Mouse (Mus musculus) hindbrain, embryonic 15.5 days (tissue): ENCODE measurements around the gene Kcng1. TPM values are rescaled to one million over a fixed set of nuclear protein-coding genes. Genes with fewer than 3 reads are reported as not detected.

Experiments used
- ATAC-seq: fragments of 200-750 bp; cut with Nextera tagmentation; 2 replicates; pipeline ENCODE4 v1.8.0; 2017; ENCODE audit warnings: low read depth, moderate number of reproducible peaks, moderate TSS enrichment; ENCODE audit not compliant: low FRiP score
- H3K27ac ChIP-seq: fragments of 300-500 bp; sonication (generic); replicated peaks from 2 replicates; pipeline ENCODE4 v1.5.1; 2015; ENCODE audit warnings: mild to moderate bottlenecking, inconsistent platforms
- H3K27me3 ChIP-seq: fragments of 300-500 bp; sonication (generic); 2 replicates; pipeline ENCODE4 v1.6.1; 2015; ENCODE audit warnings: control low read depth, inconsistent platforms
- H3K36me3 ChIP-seq: fragments of 300-500 bp; sonication (generic); 2 replicates; pipeline ENCODE4 v1.6.1; 2015; ENCODE audit warnings: control low read depth, inconsistent platforms
- H3K4me1 ChIP-seq: fragments of 300-500 bp; sonication (generic); replicated peaks from 2 replicates; pipeline ENCODE4 v1.6.1; 2015; ENCODE audit warnings: control low read depth, inconsistent platforms
- H3K4me2 ChIP-seq: fragments of 300-500 bp; sonication (generic); 2 replicates; pipeline ENCODE4 v1.6.1; 2015; ENCODE audit warnings: moderate library complexity, mild to moderate bottlenecking, inconsistent platforms
- H3K4me3 ChIP-seq: fragments of 300-500 bp; sonication (generic); 2 replicates; pipeline ENCODE4 v1.5.1; 2015; ENCODE audit warnings: mild to moderate bottlenecking, inconsistent platforms
- H3K9ac ChIP-seq: fragments of 300-500 bp; sonication (generic); 2 replicates; pipeline ENCODE4 v1.6.1; 2015; ENCODE audit warnings: inconsistent platforms
- H3K9me3 ChIP-seq: fragments of 300-500 bp; sonication (generic); 2 replicates; pipeline ENCODE4 v1.6.1; 2016; ENCODE audit warnings: control low read depth, inconsistent platforms
- WGBS: fragments of 180-500 bp; shearing (Covaris S2); methylation state at CpG from one replicate; pipeline ENCODE4 v1.1.7; 2015; 5-methylcytosine and 5-hydroxymethylcytosine counted together
- polyA plus RNA-seq: library from polyadenylated mRNA; unstranded; fragments of >200 nt; fragmentation: Nextera tagmentation; extraction: Ambion mirVana; gene quantifications from 2 replicates; pipeline ENCODE4 v1.2.1, GENCODE M21; 2015

Kcng1 gene
- polyA plus RNA-seq, 1 experiment from 2014 or later, result 1.8 TPM

- ATAC-seq, result no peak
- Histone ChIP-seq H3K27me3 (no peaks in the 10 kb centered on the region), H3K36me3 (peaks cover 15% of the 10 kb centered on the region), H3K4me2 (peak overlapping the region; percentile 98), H3K9me3 (no peaks in the 10 kb centered on the region), H3K9ac (peak overlapping the region; percentile 89), H3K4me1 (peaks cover 46% of the 10 kb centered on the region), H3K27ac (peak overlapping the region; percentile 98), H3K4me3 (peak overlapping the region; percentile 95)
- 65% methylated on average over 33 of the region's 33 CpGs for WGBS
Observed at GRCm38 (mm10) chr2:168231471-168231829, 50.1 kb downstream of the Kcng1 start.

- Histone ChIP-seq H3K9me3 (no peaks in the 10 kb centered on the region), H3K36me3 (peaks cover 17% of the 10 kb centered on the region), H3K27ac (peak overlapping the region; percentile 98), H3K27me3 (no peaks in the 10 kb centered on the region), H3K4me3 (peak overlapping the region; percentile 95), H3K4me1 (peaks cover 46% of the 10 kb centered on the region), H3K9ac (peak overlapping the region; percentile 89), H3K4me2 (peak overlapping the region; percentile 98)
- 3% methylated on average over 99 of the region's 105 CpGs for WGBS
- peak; percentile 73 for ATAC-seq
Observed at GRCm38 (mm10) chr2:168230773-168231470, 50.6 kb downstream of the Kcng1 start.

GRCm38 (mm10) chr2:168230026-168230728 is 51.4 kb downstream of the Kcng1 start, which contains the start of the genes Gm20716, Dpm1 and Mocs3:
Gm20716 (minus strand) TSS chr2:168230364.
Dpm1 (minus strand) TSS chr2:168230591.
Mocs3 (plus strand) TSS chr2:168230622.
- Histone ChIP-seq H3K9ac (peak within 1 kb of the TSS; percentile 89), H3K4me1 (peaks cover 46% of the 10 kb centered on the region), H3K36me3 (peaks cover 24% of the 10 kb centered on the region)

GRCm38 (mm10) chr2:168229116-168230025 is 52.2 kb downstream of the Kcng1 start:
- Histone ChIP-seq H3K36me3 (peaks cover 29% of the 10 kb centered on the region), H3K9ac (peak overlapping the region; percentile 89), H3K9me3 (no peaks in the 10 kb centered on the region), H3K4me1 (peaks cover 46% of the 10 kb centered on the region), H3K4me2 (peak overlapping the region; percentile 98), H3K27me3 (no peaks in the 10 kb centered on the region), H3K4me3 (peak overlapping the region; percentile 95), H3K27ac (peak overlapping the region; percentile 98)
- no peak; the same call in 1 of the 2 replicates for ATAC-seq
- 21% methylated on average over 41 of the region's 41 CpGs for WGBS

More at GRCm38 (mm10) chr2:168230026-168230728, 51.4 kb downstream of the Kcng1 start, which contains the start of the genes Gm20716, Dpm1 and Mocs3:
- ATAC-seq, result peak; percentile 91
- Histone ChIP-seq H3K4me3 (peak within 1 kb of the TSS; percentile 95), H3K27me3 (no peaks in the 10 kb centered on the region), H3K4me2 (peak within 1 kb of the TSS; percentile 98), H3K27ac (peak within 1 kb of the TSS; percentile 98), H3K9me3 (no peaks in the 10 kb centered on the region)
- under 1% methylated on average over 63 of the region's 73 CpGs for WGBS

- no peak overlapping the region for H3K27ac ChIP-seq
- no peak overlapping the region for H3K9ac ChIP-seq
- no peaks in the 10 kb centered on the region for H3K9me3 ChIP-seq
- no peaks in the 10 kb centered on the region for H3K27me3 ChIP-seq
- ATAC-seq, result no peak
- WGBS, result 85% methylated on average over 6 of the region's 6 CpGs
- peaks cover 5% of the 10 kb centered on the region for H3K4me1 ChIP-seq
- peaks cover 66% of the 10 kb centered on the region for H3K36me3 ChIP-seq
- no peak overlapping the region for H3K4me3 ChIP-seq
- no peak overlapping the region for H3K4me2 ChIP-seq
Observed at GRCm38 (mm10) chr2:168223326-168223725, 58.2 kb downstream of the Kcng1 start.

GRCm38 (mm10) chr2:168213788-168214397 is 67.6 kb downstream of the Kcng1 start:
- ATAC-seq, result no peak
- Histone ChIP-seq H3K4me2 (no peak overlapping the region), H3K9ac (no peak overlapping the region), H3K27ac (no peak overlapping the region), H3K4me1 (no peaks in the 10 kb centered on the region), H3K4me3 (no peak overlapping the region), H3K27me3 (no peaks in the 10 kb centered on the region), H3K36me3 (peaks cover 80% of the 10 kb centered on the region), H3K9me3 (no peaks in the 10 kb centered on the region)
- 49% methylated on average over 5 of the region's 5 CpGs for WGBS

Other genes starting within 250 kb of the Kcng1 start
- 5.8 and 7.2 TPM in 2 replicates for gene Pard6b, start 200.7 kb downstream of the Kcng1 start, polyA plus RNA-seq
- gene Adnp, start 74.6 kb downstream of the Kcng1 start, polyA plus RNA-seq, result 14.7 and 15.3 TPM in 2 replicates
- gene Gm20716, start 51.4 kb downstream of the Kcng1 start, polyA plus RNA-seq, result 18.2 and 22.2 TPM in 2 replicates
- 54.6 and 62.1 TPM in 2 replicates for gene Dpm1, start 51.1 kb downstream of the Kcng1 start, polyA plus RNA-seq
- 8.5 and 10.2 TPM in 2 replicates for gene Mocs3, start 51.1 kb downstream of the Kcng1 start, polyA plus RNA-seq